Mouse (Mus musculus): Measurements from ENCODE around the gene Tmem107. TPM values are rescaled to one million over a fixed set of nuclear protein-coding genes. Genes with fewer than 3 reads are reported as not detected.

Tmem107 gene
- total and polyA plus RNA-seq, 3 experiments, result 22.6 to 31.3 (median 30.1) TPM

GRCm38 (mm10) chr11:69104487-69104886, 33.9 kb downstream of the Tmem107 start:
- peaks cover 12 to 23% of the 10 kb centered on the region in 2 experiments for H3K4me1 ChIP-seq (ENCODE audit: control insufficient read depth in 1 of 2, insufficient read depth in 2 of 2)

GRCm38 (mm10) chr11:69105227-69105626, 34.6 kb downstream of the Tmem107 start:
- H3K4me3 ChIP-seq (replicated peaks in 1 of 3; ENCODE audit: low read depth in 2 of 3, low read length in 2 of 3, poor library complexity in 1 of 3), result no peak overlapping the region
- no peaks in the 10 kb centered on the region for H3K27me3 ChIP-seq (replicated peaks)
- H3K27ac ChIP-seq (ENCODE audit: insufficient read depth, low read depth), result no peak overlapping the region
- H3K9ac ChIP-seq (ENCODE audit: insufficient read depth, low read depth), result no peak overlapping the region
- dilution Hi-C loops (cut with MboI; ENCODE audit: extremely low pct_ligation_motif_present, extremely low pct_unique_long_range_greater_than_20kb, low sequenced_read_pairs), result no loop called here
- H3K79me2 ChIP-seq (replicated peaks; ENCODE audit: control insufficient read depth, extremely low read depth, insufficient read depth, poor library complexity, severe bottlenecking), result peaks cover 15% of the 10 kb centered on the region
- peaks cover 12 to 28% of the 10 kb centered on the region in 2 experiments for H3K4me1 ChIP-seq (ENCODE audit: control insufficient read depth in 1 of 2, insufficient read depth in 2 of 2)
- no peak for DNase-seq (ENCODE audit: extremely low read depth)
- H3K4me2 ChIP-seq (ENCODE audit: insufficient read depth, low read depth, poor library complexity, severe bottlenecking), result no peak overlapping the region
- H3K36me3 ChIP-seq (replicated peaks in 1 of 2; ENCODE audit: control insufficient read depth in 1 of 2, insufficient read depth in 1 of 2, low read length in 1 of 2), result peaks cover 88 to 95% of the 10 kb centered on the region in 2 experiments
- in situ Hi-C loops (cut with MboI; ENCODE audit: low pct_ligation_motif_present, low pct_unique_long_range_greater_than_20kb, low sequenced_read_pairs), result no loop called here
- H3K9me3 ChIP-seq (replicated peaks; ENCODE audit: low read length), result no peaks in the 10 kb centered on the region
- TF ChIP-seq ZNF384 (IDR thresholded peaks at IDR 0.05; ENCODE audit: low read depth, low read length) (no peak), USF2 (conservative IDR thresholded peaks at IDR 0.05; ENCODE audit: low read depth, low read length) (no peak), ZMIZ1 (IDR thresholded peaks at IDR 0.05; ENCODE audit: low read depth, low read length) (no peak), NRF1 (IDR thresholded peaks at IDR 0.05; ENCODE audit: low read depth, low read length) (no peak), BHLHE40 (IDR thresholded peaks at IDR 0.05; ENCODE audit: low read depth, low read length) (no peak), MEF2A (IDR thresholded peaks at IDR 0.05; ENCODE audit: borderline replicate concordance, low read depth, low read length) (no peak), USF1 (IDR thresholded peaks at IDR 0.05; ENCODE audit: low read depth, low read length) (no peak), TBP (conservative IDR thresholded peaks at IDR 0.05; ENCODE audit: low read depth, low read length) (no peak), PAX5 (IDR thresholded peaks at IDR 0.05; ENCODE audit: low read length) (no peak), SMC3 (IDR thresholded peaks at IDR 0.05; ENCODE audit: low read depth, low read length) (no peak), KAT2A (IDR thresholded peaks at IDR 0.05; ENCODE audit: insufficient replicate concordance, low read length) (no peak), ETS1 (conservative IDR thresholded peaks at IDR 0.05; ENCODE audit: low read depth, low read length) (no peak), ZKSCAN1 (IDR thresholded peaks at IDR 0.05; ENCODE audit: borderline replicate concordance, low read depth, low read length) (no peak)

More at GRCm38 (mm10) chr11:69104487-69104886, 33.9 kb downstream of the Tmem107 start:
- Histone ChIP-seq H3K9ac (ENCODE audit: insufficient read depth, low read depth) (no peak overlapping the region), H3K4me2 (ENCODE audit: insufficient read depth, low read depth, poor library complexity, severe bottlenecking) (no peak overlapping the region), H3K4me3 (replicated peaks in 1 of 3; ENCODE audit: low read depth in 2 of 3, low read length in 2 of 3, poor library complexity in 1 of 3) (no peak overlapping the region), H3K79me2 (replicated peaks; ENCODE audit: control insufficient read depth, extremely low read depth, insufficient read depth, poor library complexity, severe bottlenecking) (peaks cover 18% of the 10 kb centered on the region), H3K9me3 (replicated peaks; ENCODE audit: low read length) (no peaks in the 10 kb centered on the region), H3K36me3 (replicated peaks in 1 of 2; ENCODE audit: control insufficient read depth in 1 of 2, insufficient read depth in 1 of 2, low read length in 1 of 2) (peaks cover 85 to 90% of the 10 kb centered on the region in 2 experiments), H3K27ac (ENCODE audit: insufficient read depth, low read depth) (no peak overlapping the region), H3K27me3 (replicated peaks) (no peaks in the 10 kb centered on the region)
- DNase-seq (ENCODE audit: extremely low read depth), result no peak
- dilution Hi-C loops (cut with MboI; ENCODE audit: extremely low pct_ligation_motif_present, extremely low pct_unique_long_range_greater_than_20kb, low sequenced_read_pairs) (no loop called here), in situ Hi-C loops (cut with MboI; ENCODE audit: low pct_ligation_motif_present, low pct_unique_long_range_greater_than_20kb, low sequenced_read_pairs) (no loop called here)
- no peak for TF ChIP-seq ZKSCAN1 (IDR thresholded peaks at IDR 0.05; ENCODE audit: borderline replicate concordance, low read depth, low read length)
- no peak for TF ChIP-seq MAX (IDR thresholded peaks at IDR 0.05; ENCODE audit: low read length)
- TF ChIP-seq USF1 (IDR thresholded peaks at IDR 0.05; ENCODE audit: low read depth, low read length), result no peak
